Mouse (Mus musculus) kidney, adult 11 months (tissue): Measurements from ENCODE around the gene Rps15a.
A peak's percentile ranks its signal among the peaks of the same experiment; 100 is the strongest.

ENCODE experiments used
- DNase-seq: peaks from one replicate; pipeline ENCODE4 v3.0.0; 2022

Gene Rps15a

DNA sequence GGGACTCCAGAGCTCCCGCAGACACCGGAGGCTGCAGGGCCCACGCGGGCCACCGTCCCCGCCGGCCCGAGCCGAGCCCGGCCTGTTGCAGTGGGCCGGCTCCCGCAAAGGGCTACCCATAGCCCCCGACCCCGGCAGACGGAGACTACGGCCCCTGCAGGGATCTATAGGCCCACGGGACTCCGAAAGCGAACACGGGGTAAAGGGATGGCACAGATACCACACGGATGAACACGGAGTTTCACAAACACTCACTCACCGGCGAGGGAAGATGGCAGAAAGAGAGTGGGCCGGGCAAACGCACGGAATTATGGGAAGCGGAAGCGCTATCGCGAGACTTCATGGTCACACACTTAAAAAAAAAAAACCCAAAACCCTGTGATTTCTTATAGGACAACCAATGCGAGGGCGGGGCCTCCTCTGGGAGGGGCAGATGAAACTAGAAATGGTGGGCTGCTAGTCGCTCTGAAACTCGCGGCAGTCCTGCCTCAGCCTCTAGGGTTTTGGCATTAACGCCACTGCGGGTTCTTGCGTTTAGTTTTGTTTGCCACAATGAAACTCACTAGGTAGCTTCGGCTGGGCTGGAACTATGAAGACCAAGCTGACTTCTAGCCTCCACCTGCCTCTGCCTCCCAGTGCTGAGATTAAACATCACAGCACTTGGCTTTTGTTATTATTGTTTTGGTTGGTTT is at the start of gene Rps15a:
Gene Rps15a, minus strand, starts transcription at position 312 of the 692 bp plus-strand sequence.
- DNase-seq: peak; percentile 93

DNA sequence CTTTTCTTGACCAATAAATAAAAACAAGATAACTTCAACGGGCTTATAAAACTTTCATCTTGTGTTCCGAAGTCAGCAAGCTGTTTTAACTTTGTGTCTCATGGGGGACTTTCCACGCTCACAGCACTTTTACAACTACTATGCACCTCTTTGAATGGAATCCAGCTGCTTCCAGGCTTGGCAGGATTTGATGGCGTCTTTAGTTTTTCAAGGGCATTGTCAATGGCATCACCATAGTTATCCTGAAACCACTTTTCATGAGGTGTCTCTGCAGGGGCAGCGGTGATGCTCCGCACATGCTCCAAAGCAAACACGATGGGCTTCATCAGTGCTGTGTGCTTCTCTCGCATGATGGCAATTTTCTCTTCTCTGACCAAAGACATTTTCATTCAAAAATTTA is 47.0 kb upstream of the Rps15a start:
- DNase-seq: no peak

DNA sequence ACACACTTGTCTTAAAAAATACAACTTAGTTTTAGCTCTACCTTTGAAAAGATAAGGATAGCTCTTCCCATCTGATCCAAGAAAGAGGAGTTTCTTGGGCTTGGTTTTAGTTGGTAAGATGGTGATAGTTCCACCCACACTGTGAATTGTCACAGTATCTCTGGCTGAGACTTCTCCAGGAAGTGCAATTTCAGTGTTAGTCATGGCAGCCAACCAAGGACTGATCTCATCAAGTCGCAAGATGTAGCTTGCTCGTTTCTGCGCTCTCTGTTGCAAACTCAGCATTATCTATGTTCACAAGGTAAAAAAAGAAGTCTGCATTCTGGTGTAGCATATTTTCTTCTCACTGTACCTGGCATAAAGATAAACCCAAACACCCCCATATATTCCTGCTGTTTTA is 44.1 kb upstream of the Rps15a start:
- no peak for DNase-seq

- DNase-seq: no peak
These were observed 40.5 kb upstream of the Rps15a start for GRCm38 (mm10) chr7:118156461-118156860.

GRCm38 (mm10) chr7:118154150-118154549 is 38.2 kb upstream of the Rps15a start:
- DNase-seq: no peak

DNA sequence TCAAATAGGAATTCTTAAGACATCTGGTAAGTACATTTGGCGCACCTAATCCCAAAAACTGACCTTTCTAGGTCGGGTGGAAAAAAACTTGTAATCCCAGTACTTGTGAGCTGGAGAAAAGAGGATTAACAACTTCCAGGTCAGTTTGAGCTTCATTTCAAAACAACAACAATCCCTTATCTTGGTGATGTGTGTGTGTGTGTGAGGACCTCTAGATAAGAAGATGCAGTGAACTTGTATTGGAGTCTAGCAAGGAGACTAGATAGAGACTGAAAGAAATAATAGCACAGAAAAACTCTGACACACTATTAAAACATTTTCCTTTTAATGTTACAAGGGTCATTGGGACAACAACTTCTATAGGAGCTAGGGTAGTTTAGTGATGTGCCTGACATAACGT is 27.6 kb upstream of the Rps15a start:
- DNase-seq: no peak

DNA sequence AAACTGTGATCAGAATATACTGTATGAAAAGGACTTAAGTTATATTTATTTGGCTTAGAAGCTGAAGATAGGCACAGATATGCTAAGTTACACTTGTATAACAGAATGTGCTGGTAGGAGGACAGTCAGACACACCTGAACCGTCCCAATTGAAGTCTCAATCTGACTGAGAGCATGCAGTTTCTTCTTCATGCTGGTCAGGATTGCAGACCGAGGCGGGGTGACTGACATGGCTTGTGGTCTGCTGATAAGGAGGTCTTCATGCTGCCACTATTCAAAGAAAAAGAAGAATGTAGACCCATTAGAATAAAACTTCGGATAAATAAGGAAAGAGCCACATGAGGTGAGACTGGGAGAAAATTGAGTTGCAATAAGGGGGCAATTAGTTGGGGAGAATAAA is 27.1 kb upstream of the Rps15a start:
- no peak for DNase-seq

GRCm38 (mm10) chr7:118141271-118141670 is 25.3 kb upstream of the Rps15a start:
- no peak for DNase-seq

GRCm38 (mm10) chr7:118135128-118135527 is 19.1 kb upstream of the Rps15a start:
- no peak for DNase-seq

DNA sequence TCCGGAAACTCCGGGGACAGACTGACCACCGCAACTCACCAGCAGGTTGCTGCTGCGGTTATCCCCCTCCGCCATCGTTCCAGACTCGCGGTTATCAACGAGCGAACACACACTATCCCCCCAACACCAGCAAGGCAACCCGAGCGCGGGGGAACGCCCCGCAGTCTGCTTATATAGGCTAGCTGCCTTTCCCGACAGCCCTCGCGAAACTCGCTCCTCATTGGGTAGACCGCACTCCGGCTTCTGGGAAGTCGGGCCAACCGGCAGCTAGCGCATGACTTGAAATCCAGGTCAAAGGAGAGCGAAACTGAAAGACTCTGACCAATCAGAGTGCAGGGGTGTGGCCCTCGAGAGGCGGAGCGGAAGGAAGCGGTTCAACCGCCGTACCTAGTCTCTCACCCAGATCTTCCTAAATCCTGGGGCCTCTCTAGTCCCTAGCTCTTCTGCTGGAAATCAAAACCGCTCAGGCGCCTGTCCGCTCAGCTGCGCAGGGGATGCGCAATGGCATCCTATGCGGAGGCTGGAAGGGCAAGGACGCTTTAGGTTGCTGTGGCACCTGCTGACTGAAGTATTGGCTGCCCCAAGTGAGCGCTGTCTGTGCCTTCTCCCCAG is 13.5 kb upstream of the Rps15a start, which contains the start of gene Arl6ip1:
Gene Arl6ip1, minus strand, starts transcription at position 233 of the 612 bp plus-strand sequence.
- DNase-seq: peak; percentile 98

- no peak for DNase-seq
These were observed 13.0 kb upstream of the Rps15a start for GRCm38 (mm10) chr7:118128925-118129429.

DNA sequence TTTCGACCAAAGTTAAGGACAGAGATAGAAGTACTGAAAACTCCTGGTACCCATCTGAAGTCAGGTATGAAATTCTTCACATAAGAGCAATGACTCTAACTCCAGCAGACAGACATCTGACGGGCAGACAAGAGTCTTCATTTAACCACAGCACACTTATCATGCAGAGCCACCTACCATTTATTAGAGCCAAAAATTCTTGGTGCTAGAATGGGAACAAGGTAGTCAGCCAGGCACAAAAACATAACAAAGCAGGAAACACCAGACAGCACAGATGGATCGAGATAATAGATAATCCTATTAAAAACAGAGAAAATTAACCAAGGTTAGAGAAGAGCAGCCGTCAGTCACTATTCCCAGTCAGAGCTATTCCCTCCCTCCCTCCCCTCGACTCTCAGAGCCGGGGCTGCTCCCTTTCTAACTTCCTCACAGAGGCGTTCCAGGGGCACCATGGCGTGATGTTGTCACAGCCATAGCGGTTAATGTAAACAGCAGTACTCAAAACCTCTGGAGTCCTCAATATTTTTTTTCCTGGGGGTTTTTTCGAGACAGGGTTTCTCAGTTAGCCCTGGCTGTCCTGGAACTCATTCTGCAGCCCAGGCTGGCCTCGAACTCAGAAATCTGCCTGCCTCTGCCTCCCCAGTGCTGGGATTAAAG is 10.4 kb upstream of the Rps15a start:
- DNase-seq: no peak

- no peak for DNase-seq
These were observed 9.7 kb upstream of the Rps15a start for GRCm38 (mm10) chr7:118125736-118126135.

DNA sequence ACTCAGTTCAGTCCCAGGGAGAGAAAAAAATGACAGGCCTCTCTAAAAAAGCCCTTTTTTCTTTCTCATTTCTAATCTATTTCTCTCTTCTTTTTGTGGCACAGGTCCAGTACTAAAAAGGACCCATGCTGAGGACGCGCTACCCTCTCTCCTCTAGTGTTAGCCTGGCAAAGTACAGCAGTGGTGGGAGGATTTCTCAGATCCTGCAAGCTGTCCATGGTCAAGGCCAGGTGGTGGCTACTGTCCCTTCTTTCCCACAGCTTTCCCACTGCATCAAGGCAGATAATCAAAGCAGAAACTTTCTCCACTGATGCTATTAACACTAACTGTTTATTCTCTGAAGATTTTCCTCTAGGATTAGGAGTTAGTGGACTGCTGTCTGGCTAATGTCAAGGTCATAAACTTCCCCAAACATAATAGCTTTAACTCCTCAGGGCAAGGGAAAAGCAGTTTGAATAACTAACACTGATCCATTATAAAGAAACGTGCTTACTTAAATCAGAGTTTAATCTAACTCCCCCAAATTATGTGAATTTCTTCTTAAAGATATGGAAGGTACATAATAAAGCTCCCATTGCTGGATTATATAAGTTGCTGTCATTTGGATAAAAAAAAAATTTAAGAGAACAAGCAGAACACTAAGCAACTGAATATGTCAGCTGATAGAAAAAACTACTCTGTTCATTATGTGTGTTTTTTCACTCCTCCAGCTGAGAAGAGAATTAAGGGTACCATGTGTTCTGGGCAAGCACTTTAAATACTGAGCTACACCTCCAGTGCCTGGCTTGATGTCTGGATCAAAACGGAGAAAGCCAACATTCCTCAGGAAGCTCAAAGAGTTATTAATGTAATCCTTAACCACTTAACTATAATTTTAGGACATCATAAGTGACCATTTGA is 7.8 kb upstream of the Rps15a start:
- DNase-seq: no peak

GRCm38 (mm10) chr7:118122235-118122634 is 6.2 kb upstream of the Rps15a start:
- no peak for DNase-seq

GRCm38 (mm10) chr7:118120654-118121053 is 4.7 kb upstream of the Rps15a start:
- no peak for DNase-seq

DNA sequence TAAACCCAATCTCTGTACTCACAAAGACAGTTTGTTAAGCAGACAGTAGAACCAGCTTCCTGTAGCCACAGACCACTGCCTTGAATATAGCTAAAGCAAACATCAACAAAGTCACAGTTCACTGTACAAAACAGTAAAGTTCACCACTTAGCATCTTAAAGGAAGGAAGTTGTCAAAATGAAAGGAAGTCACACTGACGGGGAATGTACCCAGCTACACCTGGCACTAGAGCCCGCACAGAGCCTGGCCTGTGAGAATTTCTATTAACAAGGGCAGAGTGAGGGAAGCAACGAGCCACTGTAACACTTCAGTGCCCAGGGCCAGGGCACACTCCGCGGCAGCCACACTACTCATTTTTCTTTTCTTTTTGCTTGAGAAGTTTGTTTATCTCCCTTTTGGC is 4.0 kb upstream of the Rps15a start:
- no peak for DNase-seq

- peak; percentile 71 for DNase-seq
These were observed 3.2 kb upstream of the Rps15a start for GRCm38 (mm10) chr7:118119142-118119541.

GRCm38 (mm10) chr7:118118426-118118825 is 2.4 kb upstream of the Rps15a start:
- no peak for DNase-seq

DNA sequence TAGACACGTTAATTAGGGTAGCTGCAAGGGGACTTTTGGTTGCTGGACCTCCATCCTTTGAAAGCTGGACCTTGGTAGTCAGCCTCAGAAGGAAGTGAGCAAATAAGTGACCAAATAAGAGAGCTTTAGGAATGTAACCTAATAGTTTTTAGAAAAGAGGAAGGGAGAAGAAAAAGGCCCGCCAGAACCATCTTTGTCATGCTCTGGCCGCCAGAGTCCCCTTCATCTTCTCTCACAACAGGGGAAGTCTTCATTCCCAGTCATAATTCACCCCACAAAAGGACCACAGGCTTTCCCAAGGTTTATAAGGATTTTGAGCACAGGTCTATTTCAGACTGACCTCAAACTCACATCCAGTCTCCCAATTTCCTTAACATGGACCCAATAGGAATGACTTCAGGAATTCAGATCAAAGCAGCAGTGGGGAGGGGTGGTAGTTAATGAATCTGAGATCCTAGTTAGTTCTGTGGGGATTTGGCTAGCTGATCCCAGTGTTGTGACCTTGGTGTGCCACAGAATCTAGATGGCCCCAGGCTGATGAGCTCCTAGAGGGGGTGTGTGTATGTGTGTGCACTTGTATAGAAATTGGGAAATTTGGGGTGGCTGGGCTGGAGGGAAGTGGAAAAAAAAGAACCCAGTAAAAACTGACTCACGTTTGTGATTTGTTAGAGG is 1.7 kb upstream of the Rps15a start:
- peak; percentile 71 for DNase-seq

GRCm38 (mm10) chr7:118116787-118117538 is 975 bp upstream of the Rps15a start:
- DNase-seq: no peak

GRCm38 (mm10) chr7:118115533-118115876 is 483 bp downstream of the Rps15a start:
- DNase-seq: no peak
